Mouse (Mus musculus) heart, adult 2 months (tissue): ENCODE data around the gene Alyref. TPM values are rescaled to one million over a fixed set of nuclear protein-coding genes. Genes with fewer than 3 reads are reported as not detected.
"Not testable (repeated sequence)": the region's sequence is repeated elsewhere in the genome, so short reads cannot be mapped to it uniquely, and the experiment has no call there.

Experiments used
- DNase-seq, 2 experiments: peaks; one replicate each; pipeline ENCODE4 v3.0.0; 2021
- H3K27ac ChIP-seq: fragments of 200-600 bp; 2 replicates; pipeline ENCODE4 v1.8.1; 2022
- H3K27me3 ChIP-seq: fragments of 200-500 bp; 2 replicates; pipeline ENCODE4 v1.6.1; 2012; ENCODE audit warnings: mild to moderate bottlenecking, low read length, inconsistent platforms, mixed read lengths; ENCODE audit not compliant: control insufficient read depth, insufficient read depth
- H3K36me3 ChIP-seq: fragments of 200-500 bp; 2 replicates; pipeline ENCODE4 v1.6.1; 2012; ENCODE audit warnings: low read length, inconsistent platforms; ENCODE audit not compliant: control insufficient read depth, insufficient read depth
- H3K4me1 ChIP-seq: fragments of 200-500 bp; 2 replicates; pipeline ENCODE4 v1.6.1; 2011; ENCODE audit warnings: low read length; ENCODE audit not compliant: control insufficient read depth, insufficient read depth
- H3K4me3 ChIP-seq: fragments of 200-600 bp; 2 replicates; pipeline ENCODE4 v1.8.1; 2022
- H3K79me2 ChIP-seq: fragments of 200-500 bp; replicated peaks from 2 replicates; pipeline ENCODE4 v1.6.1; 2012; ENCODE audit warnings: mild to moderate bottlenecking, inconsistent platforms, low read length, moderate library complexity, mixed read lengths; ENCODE audit not compliant: control insufficient read depth, insufficient read depth
- H3K9ac ChIP-seq: fragments of 200-500 bp; 2 replicates; pipeline ENCODE4 v1.6.1; 2012; ENCODE audit warnings: low read depth, mild to moderate bottlenecking, control low read depth, inconsistent platforms, low read length, mixed read lengths
- CTCF ChIP-seq: fragments of 200-600 bp; IDR thresholded peaks from 2 replicates; pipeline ENCODE4 v1.8.1; 2022; ENCODE audit warnings: antibody characterized with exemption, mild to moderate bottlenecking, moderate library complexity
- EP300 ChIP-seq: fragments of 200-500 bp; IDR thresholded peaks from 2 replicates; pipeline ENCODE4 v1.6.1; 2011; ENCODE audit warnings: low read depth, low read length, control low read depth; ENCODE audit not compliant: insufficient read depth
- POLR2A ChIP-seq: fragments of 200-500 bp; IDR thresholded peaks from 2 replicates; pipeline ENCODE4 v1.6.1; 2011; ENCODE audit warnings: mild to moderate bottlenecking, low read depth, low read length, control low read depth; ENCODE audit not compliant: insufficient read depth
- WGBS: fragments of 180-500 bp; shearing (Covaris S2); methylation state at CpG from one replicate; pipeline ENCODE4 v1.1.7; 2018; 5-methylcytosine and 5-hydroxymethylcytosine counted together
- intact Hi-C: fragments of 180-260 bp; cut with DNase I; formaldehyde crosslinking; loops from one replicate; pipeline ENCODE4 v1.15.1; 2025
- polyA plus RNA-seq: library from polyadenylated mRNA; depleted of rRNA; stranded (reverse); fragments of >200 nt; gene quantifications from 2 replicates; pipeline ENCODE4 v1.2.3, GENCODE M21; 2012
- total RNA-seq, 2 experiments: library from RNA; stranded (reverse); gene quantifications; 2 replicates each; pipeline ENCODE4 v1.2.3; 2021

Alyref gene
- total and polyA plus RNA-seq, 3 experiments: 13.6 to 52.0 (median 48.7) TPM

GRCm38 (mm10) chr11:120571754-120572416 lies 26.3 kb downstream of the Alyref start:
- H3K79me2 ChIP-seq: peaks cover 1% of the 10 kb centered on the region
- H3K27me3 ChIP-seq: no peaks in the 10 kb centered on the region
- no peak for DNase-seq
- peak overlapping the region; percentile 90 for H3K9ac ChIP-seq
- peak overlapping the region; percentile 98 for H3K27ac ChIP-seq
- no peaks in the 10 kb centered on the region; the same call in 1 of the 2 replicates for H3K36me3 ChIP-seq
- peaks cover 6% of the 10 kb centered on the region for H3K4me1 ChIP-seq
- TF ChIP-seq CTCF (no peak), POLR2A (0 out of 2 replicates have a peak, but pooled peaks have one; percentile 13)
- 2% methylated on average over 11 of the region's 11 CpGs for WGBS
- H3K4me3 ChIP-seq: peak overlapping the region; percentile 80
- intact Hi-C loops: loop anchor here (2.0 kb wide), 1 partner anchor 23 kb away; the partner anchor contains the start of gene Mcrip1

DNA sequence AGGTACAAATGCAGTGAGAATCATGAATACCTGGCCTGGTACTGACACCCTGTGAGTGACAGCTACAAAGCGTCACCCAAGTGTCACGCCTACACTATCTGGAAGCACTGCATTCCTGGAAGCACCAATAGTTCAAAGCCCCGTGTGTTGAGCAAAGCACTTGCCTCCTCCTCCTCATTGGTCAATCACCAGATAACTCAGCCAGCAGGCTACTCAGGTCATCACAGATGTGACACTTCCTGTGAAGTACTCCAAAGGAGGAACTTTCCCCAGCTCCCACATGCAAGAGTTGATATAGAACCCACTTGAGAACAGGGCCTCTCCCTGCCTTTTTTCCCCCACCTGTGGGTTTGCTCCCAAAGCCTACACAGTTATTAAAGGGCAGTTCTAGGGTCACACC lies 27.0 kb downstream of the Alyref start:
- Histone ChIP-seq H3K27ac (no peak overlapping the region), H3K4me3 (no peak overlapping the region; the same call in 1 of the 2 replicates), H3K27me3 (no peaks in the 10 kb centered on the region), H3K79me2 (peaks cover 1% of the 10 kb centered on the region), H3K9ac (no peak overlapping the region), H3K36me3 (no peaks in the 10 kb centered on the region; the same call in 1 of the 2 replicates), H3K4me1 (peaks cover 6% of the 10 kb centered on the region)
- TF ChIP-seq CTCF (no peak), POLR2A (no peak), EP300 (no peak)
- intact Hi-C loops: loop anchor here (2.0 kb wide), 1 partner anchor 22 kb away; the partner anchor contains the start of gene Mcrip1
- WGBS: 54% methylated on average over 3 of the region's 3 CpGs
- no peak for DNase-seq

- Histone ChIP-seq H3K9ac (no peak overlapping the region), H3K36me3 (no peaks in the 10 kb centered on the region; the same call in 1 of the 2 replicates), H3K27me3 (no peaks in the 10 kb centered on the region), H3K4me3 (no peak overlapping the region), H3K4me1 (peaks cover 5% of the 10 kb centered on the region), H3K27ac (no peak overlapping the region), H3K79me2 (peaks cover 1% of the 10 kb centered on the region)
- TF ChIP-seq CTCF (no peak), POLR2A (no peak), EP300 (no peak)
- intact Hi-C loops: no loop called here
- WGBS: 86% methylated on average over 6 of the region's 6 CpGs
- DNase-seq: no peak
Measured at GRCm38 (mm10) chr11:120568324-120568723, 29.8 kb downstream of the Alyref start.

- H3K4me3 ChIP-seq: no peak overlapping the region
- no peak for TF ChIP-seq POLR2A
- TF ChIP-seq EP300: no peak
- no peak for TF ChIP-seq CTCF
- H3K79me2 ChIP-seq: no peaks in the 10 kb centered on the region; the same call in 1 of the 2 replicates
- H3K27me3 ChIP-seq: no peaks in the 10 kb centered on the region
- 73% methylated on average over 9 of the region's 9 CpGs for WGBS
- no peak overlapping the region for H3K27ac ChIP-seq
- intact Hi-C loops: no loop called here
- no peak for DNase-seq
- no peaks in the 10 kb centered on the region for H3K36me3 ChIP-seq
- no peak overlapping the region for H3K9ac ChIP-seq
- no peaks in the 10 kb centered on the region for H3K4me1 ChIP-seq
Measured at GRCm38 (mm10) chr11:120565114-120565513, 33.1 kb downstream of the Alyref start.

- Histone ChIP-seq H3K4me1 (no peaks in the 10 kb centered on the region), H3K9ac (no peak overlapping the region), H3K27me3 (no peaks in the 10 kb centered on the region), H3K27ac (no peak overlapping the region), H3K4me3 (no peak overlapping the region), H3K79me2 (no peaks in the 10 kb centered on the region; the same call in 1 of the 2 replicates), H3K36me3 (no peaks in the 10 kb centered on the region)
- WGBS: 95% methylated on average over 13 of the region's 13 CpGs
- TF ChIP-seq POLR2A: no peak
- TF ChIP-seq EP300: no peak
- no peak for TF ChIP-seq CTCF
- DNase-seq: no peak
- intact Hi-C loops: no loop called here
Measured at GRCm38 (mm10) chr11:120562949-120563348, 35.2 kb downstream of the Alyref start.

- intact Hi-C loops: no loop called here
- 91% methylated on average over 13 of the region's 13 CpGs for WGBS
- Histone ChIP-seq H3K79me2 (no peaks in the 10 kb centered on the region), H3K9ac (no peak overlapping the region), H3K36me3 (no peaks in the 10 kb centered on the region), H3K4me1 (no peaks in the 10 kb centered on the region), H3K27me3 (no peaks in the 10 kb centered on the region), H3K4me3 (no peak overlapping the region), H3K27ac (no peak overlapping the region)
- DNase-seq: no peak
- no peak for TF ChIP-seq POLR2A
- TF ChIP-seq EP300: no peak
- no peak for TF ChIP-seq CTCF
Measured at GRCm38 (mm10) chr11:120560952-120561728, 37.0 kb downstream of the Alyref start.

DNA sequence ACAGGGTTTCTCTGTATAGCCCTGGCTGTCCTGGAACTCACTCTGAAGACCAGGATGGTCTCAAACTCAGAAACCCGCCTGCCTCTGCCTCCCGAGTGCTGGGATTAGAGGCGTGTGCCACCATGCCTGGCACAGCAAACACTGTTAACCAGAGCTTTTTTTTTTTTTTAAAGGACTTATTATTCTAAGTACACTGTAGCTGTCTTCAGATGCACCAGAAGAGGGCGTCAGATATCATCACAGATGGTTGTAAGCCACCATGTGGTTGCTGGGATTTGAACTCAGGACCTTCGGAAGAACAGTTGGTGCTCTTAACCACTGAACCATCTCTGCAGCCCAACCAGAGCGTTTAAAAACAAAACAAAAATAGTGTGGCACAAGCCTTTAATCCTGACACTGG lies 39.3 kb downstream of the Alyref start:
- intact Hi-C loops, H3K79me2 ChIP-seq, H3K27ac ChIP-seq, H3K4me1 ChIP-seq, H3K9ac ChIP-seq, DNase-seq, H3K4me3 ChIP-seq, H3K36me3 ChIP-seq, H3K27me3 ChIP-seq: not testable (repeated sequence)
- WGBS: 93% methylated on average over 6 of the region's 6 CpGs
